Mouse (Mus musculus): ENCODE measurements around the gene Col9a1.

Gene Col9a1

DNA sequence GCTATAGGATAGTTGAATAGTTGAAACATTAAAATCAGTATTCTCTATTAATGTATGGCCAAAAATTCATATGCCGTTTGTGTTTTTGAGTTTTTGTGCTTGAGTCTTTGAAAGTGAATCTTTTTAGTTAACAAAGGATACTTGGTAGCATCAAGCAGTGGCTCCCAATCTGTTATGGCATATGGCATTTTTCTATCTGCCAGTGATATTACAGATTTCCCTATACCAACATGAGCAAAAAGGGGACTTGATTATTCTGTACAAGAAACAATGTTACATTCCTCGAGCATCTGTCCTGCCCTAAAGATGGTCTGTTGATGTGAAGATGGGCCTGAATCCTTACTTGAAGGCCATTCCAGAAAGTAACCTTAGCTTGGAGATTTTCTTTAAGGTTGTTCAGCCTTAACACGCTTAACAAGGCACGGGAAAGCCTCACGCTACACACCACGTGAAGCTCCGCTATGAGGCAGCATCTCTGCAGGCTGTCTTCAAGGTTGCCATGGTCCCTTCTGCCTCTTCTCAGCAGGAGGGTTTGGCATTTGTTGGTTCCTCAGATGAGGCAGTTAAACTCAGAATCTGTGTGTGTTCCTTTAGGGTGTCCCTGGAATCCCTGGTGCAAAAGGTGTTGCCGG, 45.7 kb downstream of the Col9a1 start:
- DNase-seq: no peak

GRCm38 (mm10) chr1:24225825-24226526, 48.6 kb downstream of the Col9a1 start:
- DNase-seq: no peak

GRCm38 (mm10) chr1:24226941-24227711, 49.7 kb downstream of the Col9a1 start:
- no peak for DNase-seq

DNA sequence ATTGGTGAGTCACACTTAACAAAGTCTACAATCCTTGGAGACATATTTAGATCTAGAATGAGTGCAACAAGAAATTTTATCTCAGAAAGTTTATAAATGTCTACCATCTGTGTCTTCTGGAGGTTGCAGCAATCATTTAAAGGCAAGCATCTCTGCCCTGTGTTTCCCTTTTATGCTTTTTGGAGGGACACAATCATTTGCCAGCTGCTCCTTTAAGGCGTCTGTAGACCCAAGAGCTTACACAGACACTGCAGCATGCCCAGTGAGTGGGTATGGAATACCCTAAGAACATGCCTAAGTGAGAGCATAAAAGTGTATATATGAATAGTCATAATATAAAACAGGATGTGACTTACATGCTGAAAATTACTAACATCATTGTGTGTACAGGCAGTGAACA, 52.1 kb downstream of the Col9a1 start:
- DNase-seq: no peak

DNA sequence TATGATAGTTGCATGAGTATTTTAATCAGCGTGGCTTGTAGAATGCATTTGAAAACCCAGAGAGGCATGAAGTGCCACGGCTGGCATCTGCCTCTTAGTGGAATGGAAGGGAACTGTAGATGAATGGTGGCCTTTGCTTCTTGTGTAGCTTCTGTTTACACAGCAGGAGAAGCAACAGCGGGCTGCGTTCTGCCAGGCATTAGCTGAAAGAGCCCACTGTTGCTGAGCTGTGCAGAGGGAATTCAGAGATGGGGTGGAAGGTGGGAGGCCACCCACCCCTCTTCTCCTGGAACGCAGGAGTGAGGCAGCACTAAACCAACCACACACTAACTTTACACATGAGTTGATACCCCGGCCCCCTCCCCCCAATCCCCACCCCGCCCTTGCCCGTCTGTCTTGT, 53.0 kb downstream of the Col9a1 start:
- DNase-seq: no peak

DNA sequence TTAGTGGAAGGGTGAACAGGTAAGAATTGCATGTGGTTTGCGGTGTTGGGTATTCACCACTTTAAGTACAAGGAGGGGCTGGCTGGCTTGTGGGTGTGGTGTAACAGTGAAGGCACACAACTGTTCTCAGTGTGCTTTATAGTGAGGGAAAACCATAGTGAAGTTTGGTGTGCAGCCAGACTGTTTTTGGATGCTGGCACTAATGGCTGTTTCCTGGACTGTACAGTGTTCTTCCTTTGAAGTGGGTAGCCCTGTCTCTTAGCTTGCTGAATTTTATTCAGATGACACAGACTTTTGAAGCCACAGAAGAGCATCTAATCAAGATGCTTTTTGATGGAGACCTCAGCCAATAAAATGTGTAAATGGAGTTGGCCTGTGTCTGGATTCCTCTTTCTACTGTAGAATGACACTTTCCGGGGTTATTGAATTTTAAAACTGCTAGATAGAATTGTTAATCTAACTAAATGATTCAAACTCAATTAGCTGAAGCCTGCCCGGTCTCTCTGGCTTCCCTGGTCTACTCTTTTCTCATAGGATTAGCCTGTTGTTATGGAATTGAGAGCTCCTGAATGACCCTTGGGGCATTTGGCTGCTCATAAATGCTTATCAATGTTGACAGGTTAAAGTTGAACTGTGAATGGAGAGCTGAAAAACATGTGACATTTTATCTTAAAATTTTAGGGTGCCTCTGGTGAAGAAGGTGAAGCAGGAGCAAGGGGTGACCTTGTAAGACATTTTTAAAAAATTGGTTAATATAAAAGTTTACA, 54.3 kb downstream of the Col9a1 start:
- no peak for DNase-seq

GRCm38 (mm10) chr1:24236330-24236729, 58.9 kb downstream of the Col9a1 start:
- no peak for DNase-seq

- DNase-seq: no peak
These were observed 62.8 kb downstream of the Col9a1 start for GRCm38 (mm10) chr1:24240039-24240691.

GRCm38 (mm10) chr1:24244931-24245330, 67.5 kb downstream of the Col9a1 start:
- no peak for DNase-seq

DNA sequence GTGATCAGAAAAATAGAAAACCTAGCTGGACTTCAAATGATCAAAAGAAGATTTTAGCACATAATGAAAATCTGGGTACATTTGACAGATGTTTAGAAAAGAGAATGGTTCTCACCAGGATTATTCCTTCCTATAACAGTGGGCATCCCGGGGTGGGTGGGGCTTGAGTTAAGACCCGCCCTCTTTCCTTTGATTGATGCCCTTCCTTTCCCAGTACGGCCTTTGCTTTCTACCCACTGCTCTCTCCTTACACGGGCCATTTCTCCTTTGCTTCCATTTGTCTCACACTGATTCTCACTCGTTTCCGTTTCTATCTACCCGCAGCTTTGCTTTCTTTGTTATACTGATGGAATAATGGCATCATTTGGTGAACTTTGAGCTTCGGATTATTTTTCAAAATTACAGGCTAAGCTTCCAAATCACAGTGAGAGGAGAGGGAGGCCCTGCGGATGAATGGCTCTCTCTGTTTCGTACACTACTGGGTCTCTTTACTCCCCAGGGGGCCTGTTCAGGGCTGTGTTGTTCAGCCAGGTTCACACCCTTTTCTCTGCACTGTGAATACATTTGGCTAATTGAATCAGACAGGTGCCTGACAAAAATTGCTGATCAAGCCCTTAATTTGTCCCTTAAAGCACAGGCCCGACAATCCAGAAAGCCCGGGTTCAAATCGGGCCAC, 68.4 kb downstream of the Col9a1 start:
- DNase-seq: no peak

- no peak for DNase-seq
These were observed 71.1 kb downstream of the Col9a1 start for GRCm38 (mm10) chr1:24248294-24249104.

- peak; percentile 9 to 15 for DNase-seq
These were observed 71.8 kb downstream of the Col9a1 start for GRCm38 (mm10) chr1:24249105-24249664.

- DNase-seq: no peak
These were observed 80.6 kb downstream of the Col9a1 start for GRCm38 (mm10) chr1:24257961-24258360.

GRCm38 (mm10) chr1:24259419-24259818, 82.0 kb downstream of the Col9a1 start:
- DNase-seq: no peak

- no peak for DNase-seq
These were observed 83.8 kb downstream of the Col9a1 start for GRCm38 (mm10) chr1:24261181-24261580.

- DNase-seq: no peak
These were observed 89.6 kb downstream of the Col9a1 start for GRCm38 (mm10) chr1:24267022-24267421.

GRCm38 (mm10) chr1:24286360-24286759, 109.0 kb downstream of the Col9a1 start:
- DNase-seq: no peak

DNA sequence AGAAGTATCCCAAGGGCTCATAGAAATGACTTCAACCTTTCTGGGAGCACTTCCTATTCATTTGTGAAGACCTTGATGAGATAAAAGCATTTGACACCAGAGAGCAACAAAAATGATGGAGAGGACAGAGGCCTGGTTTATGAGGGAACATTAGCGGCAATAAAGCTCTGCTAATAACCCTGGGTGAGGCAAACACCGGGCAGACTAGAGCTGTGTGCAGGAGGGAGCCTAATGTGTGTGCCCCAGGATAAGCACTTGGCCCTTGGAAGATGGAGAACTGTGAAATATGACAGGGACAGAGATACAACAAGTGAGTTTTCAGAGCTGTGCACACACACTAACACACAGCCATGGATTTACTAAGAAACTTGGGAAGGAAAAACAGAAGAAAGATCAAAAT, 115.1 kb downstream of the Col9a1 start:
- no peak for DNase-seq

DNA sequence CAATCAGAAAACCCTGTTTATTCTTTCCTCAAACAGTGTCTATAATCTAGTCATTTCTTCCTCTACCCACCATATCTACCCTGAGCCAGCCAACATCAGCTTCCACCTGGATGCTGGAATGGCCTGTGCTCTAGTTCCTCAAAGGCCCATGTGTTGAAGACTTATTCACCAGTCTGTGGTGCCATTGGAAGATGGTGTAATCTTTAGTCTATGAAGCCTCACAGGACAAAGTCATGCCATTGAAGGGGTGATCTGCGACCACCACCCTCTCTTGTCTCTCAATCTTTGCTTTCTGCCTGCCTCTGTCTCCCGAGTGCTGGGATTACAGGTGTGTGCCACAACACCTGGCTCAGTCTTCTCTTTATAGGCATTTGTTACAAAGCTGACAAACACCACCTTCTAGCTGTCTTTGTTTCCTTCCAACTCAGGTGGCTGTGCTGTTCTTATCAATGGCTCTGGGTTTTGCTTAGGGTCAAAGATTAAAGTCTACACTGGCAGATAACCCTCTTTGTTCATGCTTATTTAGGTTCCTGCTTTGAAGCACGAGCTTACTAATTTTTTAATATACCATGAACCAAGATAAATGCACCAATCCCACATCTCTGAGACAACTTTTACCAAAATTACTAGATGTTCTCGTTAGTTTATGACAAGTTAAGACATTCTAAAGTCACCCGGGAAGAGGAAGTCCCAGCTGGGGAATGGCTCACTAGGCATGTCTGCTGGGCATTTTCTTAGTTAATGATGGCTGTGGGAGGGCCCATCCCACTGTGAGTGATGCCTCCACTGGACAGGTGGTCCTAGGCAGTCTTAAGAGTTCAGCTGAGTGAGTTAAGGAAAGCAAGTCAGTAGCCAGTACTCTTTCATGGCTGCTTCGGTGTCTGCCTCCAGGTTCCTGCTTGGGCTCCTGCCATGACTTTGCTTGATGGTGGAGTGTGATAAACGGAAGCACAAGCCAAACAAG, 117.9 kb downstream of the Col9a1 start:
- DNase-seq: no peak

DNA sequence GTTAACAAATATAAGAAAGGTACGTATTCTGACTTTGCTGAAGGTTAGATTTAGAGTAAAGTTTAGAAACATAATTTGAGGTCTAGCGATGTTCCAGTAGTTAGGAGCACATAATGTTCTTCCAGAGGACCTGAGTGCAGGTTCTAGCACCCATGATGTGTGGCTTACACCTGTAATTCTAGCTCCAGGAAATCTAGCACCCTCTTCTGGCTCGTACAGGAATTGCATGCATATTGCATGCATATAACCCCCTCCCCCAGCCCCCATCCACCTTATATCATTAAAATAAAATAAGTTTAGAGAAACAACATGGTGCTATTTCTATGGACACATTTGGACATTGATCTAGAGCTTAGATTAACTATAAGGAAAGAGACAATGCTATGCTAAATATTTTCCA, 123.3 kb downstream of the Col9a1 start:
- DNase-seq: no peak

Data from kidney, adult 8-10 months (tissue).